Mouse (Mus musculus): ENCODE data around the gene Atf7.

Atf7 gene

DNA sequence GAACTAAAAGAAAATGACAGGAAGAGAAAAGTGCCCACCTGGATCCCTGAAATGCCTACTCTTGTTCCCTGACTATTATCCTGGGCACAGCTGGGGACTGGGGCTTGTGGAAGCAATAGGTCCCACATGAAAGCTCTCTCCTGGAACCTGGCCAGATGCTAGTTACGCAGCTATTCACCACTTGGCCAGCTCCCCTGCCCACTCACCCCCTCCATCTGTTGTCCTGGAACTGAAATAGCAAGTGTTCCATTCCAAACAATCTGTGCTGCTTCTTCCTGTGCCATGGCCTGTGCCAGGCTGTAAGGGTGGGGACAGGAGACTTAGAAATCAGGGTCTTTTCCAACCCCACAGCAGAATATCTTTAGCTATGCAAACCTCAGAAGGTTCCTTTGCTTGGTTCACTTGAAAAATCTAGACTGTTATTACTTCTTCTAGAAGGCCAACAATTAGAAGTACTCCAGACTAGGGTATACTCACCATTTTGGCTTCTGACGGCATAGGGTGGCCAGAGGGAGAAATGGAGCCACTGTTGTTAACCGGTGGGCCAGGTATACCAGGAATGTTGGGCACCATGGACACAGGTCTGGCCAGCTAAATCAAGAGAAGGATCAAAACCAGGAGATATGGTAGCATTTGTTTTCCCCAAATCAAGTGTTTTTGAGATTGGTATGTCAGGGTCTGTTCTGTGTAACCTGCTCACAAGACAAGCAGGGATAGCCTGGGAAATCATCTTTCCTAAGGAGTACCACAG lies 78.4 kb downstream of the Atf7 start:
- DNase-seq: peak; percentile 58

DNA sequence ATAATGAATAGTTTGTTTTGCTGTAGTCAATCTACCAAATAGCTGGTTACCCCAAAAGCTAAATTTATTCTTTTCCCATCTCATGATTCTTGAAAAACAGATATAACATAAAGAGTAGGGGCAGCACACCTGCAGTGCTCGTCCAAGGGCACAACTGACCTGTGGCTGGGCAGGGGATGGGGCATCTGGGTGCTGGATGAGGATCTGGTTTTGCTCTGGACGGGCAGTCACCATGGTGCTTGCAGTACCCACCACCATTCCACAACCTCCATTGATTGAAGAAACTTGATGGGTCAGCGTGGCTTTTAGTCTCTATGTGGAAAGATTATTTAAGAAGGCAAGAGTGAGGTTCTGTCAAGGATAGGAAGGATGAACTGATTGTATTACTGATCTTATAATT lies 79.0 kb downstream of the Atf7 start:
- no peak for DNase-seq

DNA sequence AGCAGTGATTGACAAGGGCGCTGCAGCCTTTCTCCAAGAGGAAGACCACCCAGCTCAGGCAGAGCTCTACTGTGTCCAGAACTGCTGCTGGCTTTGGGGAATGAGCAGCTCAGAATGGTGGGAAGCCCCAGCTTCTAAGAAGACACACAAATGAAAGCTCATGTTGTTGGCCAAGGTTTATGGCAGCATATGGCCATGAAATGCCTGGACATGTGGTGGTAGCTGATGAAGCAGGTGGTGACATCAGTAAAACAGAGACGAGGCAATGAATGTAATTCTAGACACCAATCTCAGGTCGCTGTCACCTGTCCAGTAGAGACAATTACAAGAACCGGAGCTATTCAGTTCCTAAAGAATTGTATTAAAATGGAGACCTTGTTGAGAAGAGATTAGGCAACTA lies 80.5 kb downstream of the Atf7 start:
- no peak for DNase-seq

DNA sequence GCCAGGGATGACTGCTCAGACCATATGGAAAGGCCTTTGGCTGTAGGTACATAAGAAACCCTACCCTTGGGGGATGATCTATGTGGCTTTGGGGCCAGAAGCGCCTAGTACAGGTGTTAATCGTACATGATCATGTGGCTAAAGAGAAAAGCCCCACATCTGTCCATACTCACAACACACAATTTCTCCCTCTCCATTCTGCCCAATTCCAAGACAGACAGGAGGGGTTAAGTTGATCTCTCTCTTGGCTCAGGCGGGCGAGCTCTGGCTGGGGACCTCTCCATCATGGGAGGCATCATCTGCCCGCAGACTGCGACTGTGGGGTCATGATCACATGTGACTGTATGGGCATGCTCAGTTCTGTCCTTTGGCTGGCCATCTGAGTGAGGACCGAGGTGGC lies 91.3 kb downstream of the Atf7 start:
- DNase-seq: no peak

DNA sequence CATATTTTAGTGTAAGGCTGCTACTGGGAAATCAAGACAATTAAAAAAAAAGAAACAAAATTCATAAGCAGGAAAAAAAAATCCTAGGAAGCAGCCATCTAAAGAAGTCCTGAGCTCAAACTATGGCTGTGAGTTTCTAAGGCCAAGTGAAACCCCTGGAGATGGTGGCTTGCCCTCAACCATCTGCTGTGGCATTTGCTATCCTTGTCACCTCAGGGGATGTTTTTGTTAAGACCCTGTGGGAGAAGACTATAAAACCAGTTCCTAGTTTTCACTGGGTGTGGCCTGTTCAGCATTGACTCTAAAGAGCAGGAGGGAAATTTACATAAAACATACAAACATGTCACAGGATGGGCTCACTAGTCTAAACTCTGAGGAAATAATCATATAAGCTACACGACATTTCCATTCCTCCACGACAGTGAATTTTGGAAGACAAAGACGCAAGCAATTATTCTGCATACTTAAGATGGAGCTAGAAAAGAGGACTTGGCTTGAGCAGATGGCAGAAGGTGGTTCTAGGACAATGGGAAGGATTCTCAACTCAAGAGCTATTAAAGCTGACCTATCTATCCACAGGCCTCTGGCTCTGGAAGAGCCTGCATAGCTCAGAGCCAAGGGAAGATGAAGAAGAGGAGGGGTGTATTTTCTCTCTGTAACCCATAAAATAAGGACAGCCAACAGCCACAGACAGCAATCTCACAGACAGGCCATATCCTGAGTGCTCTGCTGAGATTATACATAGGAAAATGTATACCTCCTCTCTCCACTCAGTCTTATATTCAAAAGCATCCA lies 93.0 kb downstream of the Atf7 start:
- DNase-seq: no peak

DNA sequence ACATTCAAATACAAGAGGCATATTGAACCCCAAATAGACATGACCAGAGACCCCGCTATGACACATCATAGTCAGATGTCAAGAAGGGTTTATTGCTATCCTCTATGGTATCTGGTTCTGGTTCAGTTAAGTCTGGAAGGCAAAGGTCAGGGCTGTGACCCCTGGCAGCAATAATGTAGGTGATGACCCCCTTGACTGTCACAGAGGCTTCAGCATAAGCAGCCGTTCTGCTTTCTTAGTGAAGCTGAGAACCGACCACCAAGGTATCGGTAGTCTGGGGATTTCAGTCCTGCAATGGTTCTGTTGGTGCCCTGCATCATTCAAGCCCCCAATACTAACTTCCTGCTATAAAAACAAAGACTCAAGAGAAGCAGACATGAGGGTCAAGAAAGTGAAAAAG lies 93.7 kb downstream of the Atf7 start:
- DNase-seq: no peak

DNA sequence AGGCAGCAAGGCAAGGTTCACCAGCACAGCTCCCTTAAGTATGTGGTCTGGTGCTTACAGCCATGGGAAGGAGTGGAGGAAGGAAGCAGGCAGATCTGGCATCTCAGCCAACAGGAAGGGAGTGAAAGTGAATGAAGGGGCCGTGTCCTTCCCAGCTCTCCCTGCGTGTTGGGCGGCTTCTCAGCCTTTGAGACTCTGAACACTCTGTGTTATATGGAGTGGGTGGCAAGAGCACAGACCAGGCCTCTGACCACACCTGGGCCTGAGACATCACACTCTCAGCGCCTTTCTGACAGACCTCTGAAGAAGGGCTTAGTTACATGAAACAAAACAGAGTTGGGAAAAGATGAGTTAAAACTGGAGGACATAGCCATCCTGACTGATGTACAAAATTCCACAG lies 94.7 kb downstream of the Atf7 start:
- DNase-seq: no peak

DNA sequence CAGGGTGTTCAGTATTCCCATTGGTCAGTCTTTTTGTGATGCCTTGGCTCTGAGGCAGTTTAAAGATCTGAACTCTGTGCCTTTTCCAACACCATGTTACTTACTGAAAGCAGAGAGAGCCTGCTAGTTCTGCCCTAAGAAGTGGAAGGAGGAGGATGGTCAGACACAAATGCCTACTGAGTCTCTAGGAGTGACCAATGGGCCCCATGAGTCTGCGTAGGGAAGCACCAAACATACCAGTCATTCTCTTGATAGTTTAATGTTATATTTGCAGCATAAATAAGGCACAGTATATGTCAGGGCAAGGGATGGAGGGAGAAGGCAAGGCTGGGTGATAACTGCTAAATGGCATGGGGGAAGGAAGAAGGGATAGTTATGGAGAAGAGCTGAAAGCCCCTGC lies 96.9 kb downstream of the Atf7 start:
- DNase-seq: no peak

DNA sequence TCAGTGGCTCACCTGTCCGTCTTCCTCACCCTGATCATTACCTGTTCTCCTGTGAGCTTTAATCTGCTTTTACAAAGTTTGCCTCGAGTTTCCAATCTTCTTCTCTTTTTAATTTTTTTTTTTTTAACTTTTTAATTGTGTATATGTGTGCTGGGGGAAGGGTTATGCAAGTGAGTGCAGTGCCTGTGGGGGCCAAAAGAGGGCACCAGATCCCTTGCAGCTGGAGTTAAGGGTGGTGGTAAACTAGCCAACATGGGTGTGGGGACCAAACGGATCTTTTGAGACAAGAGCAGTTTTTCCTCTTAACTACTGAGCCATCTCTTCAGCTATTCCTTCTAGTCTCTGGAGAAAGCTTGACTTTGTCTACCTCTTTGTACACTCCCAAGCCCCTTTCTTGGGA lies 97.3 kb downstream of the Atf7 start:
- DNase-seq: no peak

DNA sequence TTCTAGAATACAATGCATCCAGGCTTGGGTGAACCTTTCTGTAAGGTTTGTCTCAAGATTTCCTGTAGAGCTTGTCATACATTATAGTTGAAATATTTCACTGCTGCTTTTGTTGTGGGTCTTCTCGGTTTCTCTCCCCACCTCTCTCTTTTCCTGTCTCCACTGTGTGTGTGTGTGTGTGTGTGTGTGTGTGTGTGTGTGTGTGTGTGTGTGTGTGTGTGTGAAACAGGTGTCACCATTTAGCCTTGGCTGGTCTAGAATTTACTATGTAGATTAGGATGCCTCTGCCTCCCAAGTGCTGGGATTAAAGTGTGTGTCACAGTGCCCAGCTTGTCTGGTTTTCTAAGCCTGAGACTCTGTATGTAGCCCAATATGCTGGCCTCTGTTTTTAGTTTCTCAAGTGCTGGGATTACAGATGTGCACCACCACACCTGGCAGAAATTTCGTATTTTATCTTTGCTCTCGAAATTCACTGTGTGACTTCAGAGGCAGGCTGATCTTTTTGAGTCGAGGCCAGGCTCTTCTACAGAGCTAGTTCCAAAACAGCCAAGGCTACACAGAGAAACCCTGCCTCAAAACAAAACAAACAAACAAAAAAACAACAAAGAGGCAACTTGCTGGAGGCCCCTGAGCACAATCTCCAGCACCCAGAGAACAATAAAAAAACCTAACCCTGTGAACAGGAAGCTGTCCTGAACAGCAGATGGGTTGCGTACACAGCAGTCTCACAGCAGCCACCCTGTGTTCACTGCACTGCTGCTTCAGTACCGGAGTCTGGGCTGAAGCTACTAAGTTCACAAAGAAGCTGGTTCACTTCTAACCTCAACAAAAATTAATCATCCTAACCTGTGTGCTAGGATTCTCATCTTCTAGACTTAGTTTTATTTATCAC lies 98.9 kb downstream of the Atf7 start:
- no peak for DNase-seq

DNA sequence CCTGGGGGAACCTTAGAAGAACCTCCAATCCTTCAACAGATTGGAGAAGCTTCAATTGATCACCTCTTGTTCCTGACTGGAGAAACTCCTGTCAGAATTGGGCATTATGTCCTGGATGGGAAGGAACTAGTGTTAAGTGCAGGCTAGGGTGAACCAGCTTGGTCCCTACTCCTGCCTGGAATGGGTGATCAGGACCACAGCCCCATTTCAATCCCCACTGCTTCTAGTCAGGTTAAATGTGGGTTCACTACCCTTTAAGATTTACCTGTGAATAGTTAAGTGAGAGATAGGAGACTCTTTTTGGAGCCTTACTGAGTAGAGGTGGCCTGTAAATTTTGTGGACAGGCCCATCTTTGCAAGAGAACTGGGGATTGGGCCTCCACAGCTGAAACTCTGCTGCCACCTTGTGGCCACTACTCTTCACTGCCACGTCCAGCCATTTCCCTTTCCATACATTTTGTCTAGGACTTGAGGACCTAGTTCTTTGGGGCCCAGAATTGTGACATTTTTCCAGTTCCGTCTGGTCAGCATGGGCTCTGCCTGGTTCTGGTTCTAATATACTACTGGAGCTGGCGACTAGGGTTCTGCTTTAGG lies 100.3 kb downstream of the Atf7 start, which contains the start of gene Npff:
Gene Npff (minus strand): TSS at position 51 of the 594 bp plus-strand sequence.
- peak; percentile 79 for DNase-seq

DNA sequence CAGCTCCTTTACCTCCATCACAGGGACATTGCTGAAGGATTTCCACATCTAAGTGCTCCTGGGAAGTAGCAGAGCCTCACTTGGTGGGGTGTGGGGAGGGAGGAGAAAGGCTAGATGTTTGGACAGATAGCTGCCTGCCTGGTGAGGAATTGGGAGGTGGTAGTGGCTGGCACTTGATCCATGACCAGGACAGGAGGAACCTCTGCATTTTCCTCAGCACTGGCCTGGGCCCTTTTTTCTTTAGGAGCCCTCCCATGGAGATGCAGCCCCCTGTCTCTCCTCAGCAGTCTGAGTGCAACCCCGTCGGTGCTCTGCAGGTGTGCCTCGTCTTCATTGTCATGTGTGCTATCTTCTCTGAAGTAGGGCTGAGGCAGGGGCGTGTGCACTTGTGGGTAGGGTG lies 103.8 kb downstream of the Atf7 start:
- DNase-seq: no peak

DNA sequence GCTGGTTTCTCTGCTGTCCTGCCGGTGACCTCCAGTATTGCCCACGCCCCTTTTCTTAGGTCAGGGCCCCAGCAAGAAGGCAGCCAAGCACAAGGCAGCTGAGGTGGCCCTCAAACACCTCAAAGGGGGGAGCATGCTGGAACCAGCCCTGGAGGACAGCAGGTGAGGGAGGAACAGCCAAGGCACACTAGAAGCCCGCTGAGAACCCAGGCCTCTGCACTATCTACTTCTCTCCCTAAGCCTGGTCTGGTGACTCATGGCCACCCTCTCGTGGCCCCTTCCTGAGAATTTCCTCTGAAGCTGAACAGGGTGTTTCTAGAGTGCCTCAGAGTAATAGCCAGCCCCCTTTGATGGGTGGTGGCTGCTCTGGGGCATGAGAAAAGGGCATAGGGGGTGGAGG lies 104.8 kb downstream of the Atf7 start:
- no peak for DNase-seq

DNA sequence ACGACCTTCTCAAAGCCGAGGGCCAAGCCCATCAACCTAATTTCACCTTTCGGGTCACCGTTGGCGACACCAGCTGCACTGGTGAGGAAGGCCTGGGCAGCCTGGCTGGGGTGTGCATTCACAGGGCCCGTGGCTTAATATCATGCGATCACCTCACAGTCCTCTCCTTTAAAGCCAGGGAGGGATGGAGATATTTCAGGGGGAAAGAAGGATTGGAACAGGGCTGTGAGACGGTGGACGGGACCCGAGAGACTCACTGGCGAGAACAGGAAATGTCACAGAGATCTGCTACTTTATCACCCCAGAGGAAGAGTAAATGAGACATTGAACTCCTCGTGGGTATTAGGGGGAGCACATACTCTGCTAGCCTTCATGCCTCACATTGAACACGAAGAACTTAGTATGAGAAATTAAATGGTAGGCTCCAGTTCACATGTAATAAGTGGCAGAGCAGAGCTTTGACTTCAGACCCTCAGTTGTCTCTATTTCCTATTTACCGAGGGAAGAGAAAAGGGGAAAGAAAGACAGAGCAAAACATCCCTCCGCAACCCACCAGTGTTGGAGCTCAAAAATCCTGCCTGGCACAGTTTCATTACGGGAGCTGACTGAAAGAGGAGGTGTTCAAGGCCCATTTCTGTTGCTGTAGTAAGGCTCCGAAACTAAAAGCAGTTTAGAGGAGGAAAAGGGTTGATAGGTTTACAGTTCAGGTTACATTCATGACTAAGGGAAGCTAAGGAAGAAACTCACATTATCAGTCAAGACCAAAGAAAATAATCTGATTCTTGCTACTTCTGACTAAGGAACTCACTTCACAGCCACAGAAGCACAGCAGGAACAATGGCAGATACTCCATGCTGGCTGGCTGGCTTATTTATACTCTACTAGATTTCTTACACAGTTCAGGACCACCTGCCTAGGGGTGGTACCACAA lies 105.8 kb downstream of the Atf7 start:
- no peak for DNase-seq

DNA sequence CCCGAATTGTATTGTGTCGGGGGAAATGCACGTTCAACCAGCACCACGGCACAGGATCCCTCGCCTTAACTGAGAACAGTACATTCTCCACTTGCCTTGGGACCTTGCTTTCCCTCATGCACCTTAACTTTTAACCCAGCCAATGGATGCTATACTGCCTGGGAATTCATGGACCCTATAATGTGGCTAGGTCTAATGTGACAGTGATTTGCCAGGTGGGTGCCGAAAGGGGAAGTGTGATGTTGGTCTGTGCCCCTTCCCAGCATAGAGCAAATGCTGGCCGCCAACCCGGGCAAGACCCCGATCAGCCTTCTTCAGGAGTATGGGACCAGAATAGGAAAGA lies 106.4 kb downstream of the Atf7 start:
- DNase-seq: no peak

DNA sequence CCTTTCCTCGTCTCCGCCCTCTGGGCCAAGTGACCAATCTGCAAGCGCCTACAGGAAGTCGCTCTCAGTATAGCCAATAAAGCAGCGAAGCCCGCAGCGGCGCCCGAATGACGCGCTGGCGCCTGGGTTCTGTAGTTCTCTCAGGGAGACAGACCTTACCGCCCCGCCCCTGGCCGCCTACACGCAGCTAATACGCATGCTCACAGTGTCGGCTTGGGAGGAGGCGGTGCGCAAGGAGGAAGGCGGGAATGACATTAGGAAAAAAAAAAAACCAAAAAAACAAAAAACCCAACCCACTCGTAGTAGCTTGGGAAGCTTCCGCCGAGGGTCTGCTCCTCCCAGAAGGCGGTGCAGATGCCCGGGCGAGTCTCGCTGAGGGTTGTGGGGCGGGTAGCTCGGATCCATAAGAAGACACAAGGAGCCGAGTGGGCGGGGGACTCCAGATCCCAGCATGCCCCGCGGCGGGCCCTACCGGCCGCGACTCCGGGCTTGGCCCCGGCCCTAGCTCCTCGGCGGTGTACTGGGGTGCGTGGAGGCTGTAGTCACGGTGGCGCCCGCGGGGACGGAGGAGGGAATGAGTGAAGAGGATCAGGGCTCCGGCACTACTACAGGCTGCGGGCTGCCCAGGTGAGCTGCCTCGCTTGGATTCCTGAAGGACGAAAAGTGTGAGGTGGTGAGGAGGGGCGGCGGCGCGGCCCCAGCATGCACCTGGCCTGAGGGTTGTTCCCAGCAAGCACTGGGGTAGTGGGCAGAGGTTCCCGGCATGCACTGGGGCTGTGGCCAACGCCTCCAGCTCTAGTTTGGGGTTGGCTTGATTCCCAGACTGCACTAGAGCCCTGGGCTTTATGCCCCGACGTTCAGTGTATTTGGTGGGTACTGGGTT lies 107.0 kb downstream of the Atf7 start, which contains the start of gene Tarbp2:
Gene Tarbp2 (plus strand): TSS at position 217 of the 883 bp plus-strand sequence.
- peak; percentile 100 for DNase-seq

DNA sequence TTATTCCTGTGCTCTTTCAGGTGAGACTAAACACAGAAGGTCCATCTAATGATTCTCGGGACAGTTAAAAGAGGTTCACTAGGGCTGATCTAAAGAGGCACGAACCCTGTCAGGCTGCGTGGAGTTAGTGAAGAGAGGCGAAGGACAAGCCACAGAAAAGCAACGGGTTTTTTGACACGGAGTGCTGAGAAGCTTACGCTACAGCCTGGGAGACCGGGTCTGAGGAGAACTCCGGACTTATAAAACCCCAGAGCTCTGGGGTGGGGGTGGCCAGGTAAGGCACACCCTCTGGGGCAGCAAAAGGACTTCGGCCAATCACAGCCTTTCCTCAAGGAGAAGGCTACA lies 107.7 kb downstream of the Atf7 start:
- no peak for DNase-seq

DNA sequence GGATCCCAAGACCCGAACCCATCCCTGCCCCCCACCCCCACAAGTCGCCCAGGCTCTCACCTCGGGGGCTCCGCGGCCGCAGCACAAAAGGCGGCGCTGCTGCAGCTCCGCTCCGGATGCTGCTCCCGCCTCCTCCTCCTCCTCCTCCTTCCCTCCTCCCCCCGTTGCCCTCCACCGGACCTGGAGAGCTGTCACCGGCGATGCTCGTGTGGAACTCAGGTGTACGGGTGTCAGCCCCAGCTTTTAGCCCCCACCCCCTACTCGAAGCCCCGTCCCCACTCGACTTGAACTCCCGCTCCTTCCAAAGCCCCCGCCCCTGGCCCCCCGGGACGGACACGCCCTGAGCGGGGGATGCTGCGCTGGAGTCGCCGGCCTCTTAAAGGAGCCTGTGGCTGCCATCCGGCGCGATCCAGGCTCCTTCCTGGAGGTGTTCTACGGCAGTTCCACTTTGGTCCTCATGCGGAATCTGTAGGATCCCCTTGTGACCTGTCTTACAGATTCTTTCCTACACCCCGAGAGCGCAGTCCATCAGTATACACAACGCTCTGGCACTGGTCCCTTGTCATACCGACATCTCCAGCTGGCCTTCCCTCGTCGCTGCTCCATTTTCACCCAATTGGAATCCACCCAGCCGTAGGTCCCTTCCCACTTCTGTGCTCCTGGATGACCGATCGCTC lies 108.4 kb downstream of the Atf7 start, which contains the start of gene Map3k12:
Gene Map3k12 (minus strand): TSS at position 337 of the 677 bp plus-strand sequence.
- peak; percentile 83 for DNase-seq

DNA sequence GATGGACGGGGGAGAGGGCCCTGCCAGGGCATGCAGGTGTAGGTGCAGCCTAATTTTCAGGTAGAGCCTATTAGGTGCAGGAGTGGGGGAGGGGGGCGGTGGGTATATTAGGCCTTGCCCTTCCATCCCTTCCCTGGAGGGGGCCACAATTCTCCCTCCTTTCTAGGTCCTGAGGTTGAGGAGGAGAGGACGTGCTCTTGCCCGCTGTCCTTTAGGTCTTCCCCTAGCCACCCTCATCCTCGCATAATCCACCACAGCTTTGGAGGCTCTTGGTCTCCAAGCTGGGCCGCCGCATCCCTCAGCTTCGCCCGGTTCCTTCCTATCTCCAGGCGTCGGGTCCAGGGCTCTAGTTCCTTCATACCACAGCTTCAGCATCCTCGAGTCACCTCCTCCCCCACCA lies 109.0 kb downstream of the Atf7 start:
- peak; percentile 37 for DNase-seq

DNA sequence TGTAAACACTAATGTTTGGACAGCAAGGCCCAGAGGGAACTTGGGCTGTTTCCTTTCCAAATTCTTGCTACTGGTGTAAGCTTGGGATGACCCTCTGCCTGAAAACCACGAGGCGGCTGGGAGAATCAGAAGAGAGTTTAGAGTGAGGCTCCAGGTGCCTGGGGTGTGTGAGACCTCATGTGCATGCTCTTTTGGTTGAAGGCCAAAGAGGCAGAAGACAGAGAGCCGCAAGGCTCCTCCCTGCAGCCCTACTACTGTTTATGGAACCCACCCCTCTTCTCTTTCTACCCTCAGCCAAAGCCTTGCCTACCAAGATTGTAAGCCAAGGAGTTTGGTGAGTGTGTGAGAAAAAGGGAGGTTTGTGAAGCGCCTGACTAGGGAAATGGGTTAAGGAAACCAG lies 109.5 kb downstream of the Atf7 start:
- no peak for DNase-seq

Data from kidney, postnatal 14 days (tissue).